Mouse (Mus musculus): Measurements from ENCODE around the gene Gabrb3. TPM values are rescaled to one million over a fixed set of nuclear protein-coding genes. Genes with fewer than 3 reads are reported as not detected.
"Not testable (repeated sequence)": the region's sequence is repeated elsewhere in the genome, so short reads cannot be mapped to it uniquely, and the experiment has no call there.

Gene Gabrb3
- polyA plus RNA-seq, 1 experiment from 2014 or later, result 0.04 TPM

DNA sequence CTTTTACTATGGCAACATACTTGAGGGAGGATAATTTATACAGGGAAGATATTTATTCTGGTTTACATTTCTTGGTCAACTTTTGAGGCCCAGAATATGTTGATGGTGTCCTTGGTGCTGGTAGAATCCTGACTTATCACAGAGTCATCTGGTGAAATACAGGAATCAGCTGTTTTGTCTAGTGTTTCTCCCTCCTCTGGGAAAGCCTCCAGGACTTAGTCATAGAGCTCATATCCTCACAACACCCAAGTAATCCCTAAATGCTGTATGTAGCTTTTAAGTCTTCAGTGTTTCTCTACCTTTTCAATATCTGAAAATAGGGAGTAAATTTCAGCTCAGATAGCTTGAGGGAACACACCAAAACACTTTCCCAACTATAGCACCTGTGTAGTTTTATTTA, 292.2 kb downstream of the Gabrb3 start:
- TF ChIP-seq CTCF (IDR thresholded peaks at IDR 0.05), result no peak
- POLR2A ChIA-PET, result no interaction called here
- in situ Hi-C loops (cut with MboI; ENCODE audit: low pct_unique_long_range_greater_than_20kb), result no loop called here

DNA sequence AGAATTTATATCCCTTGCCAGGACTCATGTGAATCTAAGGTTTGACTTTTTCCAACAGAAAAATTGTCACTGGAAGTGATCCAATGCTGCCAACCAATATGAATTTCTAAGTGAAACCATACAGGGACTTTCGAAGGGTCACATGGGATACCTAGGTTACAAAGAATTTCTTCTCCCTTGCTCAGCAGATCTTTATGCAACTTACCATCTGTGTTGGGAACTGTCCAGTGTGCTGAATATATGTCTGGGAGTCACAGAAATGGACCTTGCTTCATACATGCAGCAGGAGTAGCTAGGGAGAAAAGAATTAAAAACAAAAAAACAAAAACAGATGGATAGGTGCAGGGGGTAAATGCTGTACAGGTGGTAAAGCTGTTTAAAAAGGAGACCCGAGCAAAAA, 327.3 kb downstream of the Gabrb3 start:
- TF ChIP-seq CTCF (IDR thresholded peaks at IDR 0.05), result no peak
- no peak for DNase-seq (ENCODE audit: low read depth, low spot score)
- no peak for ATAC-seq
- in situ Hi-C loops (cut with MboI; ENCODE audit: low pct_unique_long_range_greater_than_20kb), result no loop called here
- ChIA-PET POLR2A (no interaction called here), CTCF (no interaction called here)
- H3K27me3 ChIP-seq, result no peaks in the 10 kb centered on the region

More for the DNA sequence above, 292.2 kb downstream of the Gabrb3 start:
- H3K27me3 ChIP-seq, result no peaks in the 10 kb centered on the region
- no peak for ATAC-seq
- CTCF ChIA-PET, result interaction anchor here (1.7 kb wide), 1 partner anchor 18 kb away, joined by 5 read pairs; no protein-coding TSS in a partner anchor
- DNase-seq (ENCODE audit: low read depth, low spot score), result no peak

DNA sequence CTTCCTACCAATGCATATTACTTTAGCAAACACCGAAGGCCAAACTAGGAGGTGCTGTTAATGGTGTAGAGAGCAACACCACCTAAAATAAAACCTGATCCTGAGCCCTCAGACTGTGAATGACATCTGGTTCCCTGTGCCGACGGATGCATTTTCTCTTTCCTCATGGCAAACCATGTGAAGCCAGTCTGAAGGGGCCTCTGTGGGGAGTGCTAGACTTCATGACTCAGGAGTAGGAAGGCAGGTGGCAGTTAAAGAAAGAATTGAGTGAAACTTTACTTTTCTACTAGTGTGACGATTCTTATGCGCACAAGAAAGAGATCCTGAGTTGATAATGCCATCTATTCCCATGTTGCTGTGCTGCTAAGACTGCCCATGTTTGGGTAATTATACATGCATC, 341.0 kb downstream of the Gabrb3 start:
- in situ Hi-C loops (cut with MboI; ENCODE audit: low pct_unique_long_range_greater_than_20kb), result no loop called here
- ATAC-seq (no peak), DNase-seq (ENCODE audit: low read depth, low spot score) (no peak)
- no peaks in the 10 kb centered on the region for H3K27me3 ChIP-seq
- TF ChIP-seq CTCF (IDR thresholded peaks at IDR 0.05), result no peak
- POLR2A ChIA-PET, result no interaction called here
- CTCF ChIA-PET, result no interaction called here

DNA sequence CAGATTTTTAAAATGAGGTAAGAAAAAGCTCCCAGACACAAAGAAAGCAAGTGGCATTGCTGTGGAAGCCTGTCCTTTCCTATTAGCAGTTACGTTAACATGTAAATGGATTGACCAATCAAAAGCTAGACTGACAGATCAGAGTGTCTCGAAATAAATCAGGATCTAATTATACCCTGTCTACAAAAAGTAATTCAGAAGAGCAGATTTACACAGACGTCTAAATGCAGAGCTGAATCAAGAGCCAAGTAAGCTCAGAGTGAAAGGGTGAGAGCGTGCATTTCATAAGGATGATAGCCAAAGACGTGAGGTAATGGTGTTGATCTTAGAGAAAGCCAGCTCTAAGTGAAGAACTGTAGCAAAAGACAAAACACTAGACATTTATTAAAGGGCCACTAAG, 359.3 kb downstream of the Gabrb3 start:
- ChIA-PET CTCF (no interaction called here), POLR2A (no interaction called here)
- no peak for ATAC-seq
- in situ Hi-C loops (cut with MboI; ENCODE audit: low pct_unique_long_range_greater_than_20kb), result no loop called here
- no peak for TF ChIP-seq CTCF (IDR thresholded peaks at IDR 0.05)
- no peaks in the 10 kb centered on the region for H3K27me3 ChIP-seq
- DNase-seq (ENCODE audit: low read depth, low spot score), result no peak

DNA sequence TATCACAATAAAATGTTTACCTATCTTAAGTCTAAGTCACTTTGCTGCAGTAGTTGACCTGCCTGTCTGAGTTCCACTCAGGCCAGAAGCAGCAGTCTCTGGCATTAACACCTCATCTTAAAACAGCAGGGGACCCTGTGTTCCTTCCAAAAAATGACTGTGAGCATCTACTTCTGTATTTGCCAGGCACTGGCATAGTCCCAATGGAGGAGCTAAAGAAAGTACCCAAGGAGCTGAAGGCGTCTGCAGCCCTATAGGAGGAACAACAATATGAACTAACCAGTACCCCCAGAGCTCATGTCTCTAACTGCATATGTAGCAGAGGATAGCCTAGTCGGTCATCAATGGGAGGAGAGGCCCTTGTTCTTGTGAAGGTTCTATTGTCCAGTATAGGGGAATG, 366.6 kb downstream of the Gabrb3 start:
- POLR2A ChIA-PET; ATAC-seq; DNase-seq (ENCODE audit: low read depth, low spot score); CTCF ChIA-PET; H3K27me3 ChIP-seq; in situ Hi-C loops (cut with MboI; ENCODE audit: low pct_unique_long_range_greater_than_20kb): not testable (repeated sequence)

DNA sequence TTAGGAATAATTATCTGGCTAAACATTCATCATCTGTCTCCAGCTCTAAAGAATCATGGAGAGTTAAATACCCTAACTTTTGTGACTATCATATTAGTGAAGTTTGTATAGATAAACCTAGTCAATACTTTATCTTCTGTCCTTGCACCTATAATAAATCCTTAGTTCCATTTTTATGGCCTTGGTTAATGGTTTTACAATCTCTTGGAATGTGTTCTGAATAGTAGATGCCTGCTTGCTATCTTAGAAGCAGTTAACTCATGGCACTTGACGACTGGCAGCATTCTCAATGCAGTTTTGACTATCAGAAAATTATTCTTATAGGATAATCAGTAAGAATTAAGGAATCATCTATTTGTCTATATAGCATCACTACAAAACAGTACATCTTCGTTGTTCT, 368.0 kb downstream of the Gabrb3 start:
- ChIA-PET CTCF (no interaction called here), POLR2A (no interaction called here)
- no peak for ATAC-seq
- TF ChIP-seq CTCF (IDR thresholded peaks at IDR 0.05), result no peak
- in situ Hi-C loops (cut with MboI; ENCODE audit: low pct_unique_long_range_greater_than_20kb), result no loop called here
- no peak for DNase-seq (ENCODE audit: low read depth, low spot score)
- no peaks in the 10 kb centered on the region for H3K27me3 ChIP-seq

DNA sequence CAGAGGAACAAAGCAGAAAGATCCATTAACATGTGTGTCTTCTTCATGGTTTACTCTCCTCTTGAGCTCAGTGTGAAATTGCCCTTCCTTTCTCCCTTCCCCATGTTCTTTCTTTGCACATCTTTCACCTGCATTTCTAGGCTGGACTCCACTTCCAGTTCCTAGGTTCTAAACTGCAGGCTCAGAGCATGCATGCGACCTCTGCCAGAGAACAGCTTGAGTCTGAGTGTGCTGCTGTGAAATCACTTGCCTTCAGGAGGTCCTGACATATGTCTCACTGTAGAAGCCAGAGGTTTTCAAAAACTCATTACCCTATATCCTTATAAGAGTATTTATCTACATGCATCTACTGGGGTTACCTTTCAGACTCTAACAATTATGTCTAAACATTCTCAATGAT, 383.8 kb downstream of the Gabrb3 start:
- ATAC-seq, result no peak
- in situ Hi-C loops (cut with MboI; ENCODE audit: low pct_unique_long_range_greater_than_20kb), result no loop called here
- DNase-seq (ENCODE audit: low read depth, low spot score), result no peak
- no peaks in the 10 kb centered on the region for H3K27me3 ChIP-seq
- CTCF ChIA-PET, result interaction anchor here (2.0 kb wide), 1 partner anchor 13 kb away, joined by 4 read pairs; no protein-coding TSS in a partner anchor
- no peak for TF ChIP-seq CTCF (IDR thresholded peaks at IDR 0.05)
- POLR2A ChIA-PET, result no interaction called here

DNA sequence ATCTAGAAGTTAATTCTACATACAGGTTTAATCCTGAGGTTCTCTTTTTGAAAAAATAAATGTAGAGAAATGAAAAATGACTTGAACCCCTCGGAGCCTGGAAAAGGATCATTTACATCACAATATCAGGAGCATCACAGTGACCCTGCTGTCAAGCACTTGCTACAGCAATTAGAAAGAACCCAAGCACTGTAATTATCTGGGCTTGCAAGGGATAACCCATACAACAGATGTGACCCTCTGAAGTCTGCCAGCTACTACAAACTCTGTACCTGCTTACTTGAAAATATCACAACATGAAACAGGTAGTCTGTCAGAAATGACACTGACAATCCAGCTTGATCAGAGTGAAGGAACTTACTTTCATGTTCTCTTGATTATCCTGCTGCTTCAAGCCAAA, 394.2 kb downstream of the Gabrb3 start:
- H3K27me3 ChIP-seq, result no peaks in the 10 kb centered on the region
- POLR2A ChIA-PET, result no interaction called here
- CTCF ChIA-PET, result no interaction called here
- TF ChIP-seq CTCF (IDR thresholded peaks at IDR 0.05), result no peak
- in situ Hi-C loops (cut with MboI; ENCODE audit: low pct_unique_long_range_greater_than_20kb), result no loop called here
- DNase-seq (ENCODE audit: low read depth, low spot score) (no peak), ATAC-seq (no peak)

DNA sequence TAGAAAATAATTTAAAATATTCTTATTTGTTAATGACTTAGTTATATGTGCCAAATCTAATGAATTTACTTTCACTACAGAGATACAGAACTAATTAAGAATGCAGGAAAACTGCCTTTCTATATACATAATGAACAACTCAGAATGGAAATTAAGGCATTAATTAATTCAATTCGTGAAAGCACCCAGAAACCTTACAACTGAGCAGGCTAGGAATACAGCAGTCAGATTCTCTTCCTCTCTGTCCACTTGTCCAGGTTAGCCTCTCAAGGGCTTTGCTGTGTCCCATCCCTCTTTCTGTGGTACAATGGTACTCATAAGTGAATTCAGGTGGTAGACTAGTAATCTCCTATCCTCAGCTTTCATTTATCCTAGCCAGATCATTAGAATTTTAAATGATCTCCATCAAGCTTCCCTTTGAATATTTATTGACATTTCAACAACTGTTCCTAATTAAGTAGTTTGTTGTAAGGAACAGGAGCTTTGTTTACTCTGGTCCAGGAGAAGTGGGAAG, 422.9 kb downstream of the Gabrb3 start:
- no peaks in the 10 kb centered on the region for H3K27me3 ChIP-seq
- in situ Hi-C loops (cut with MboI; ENCODE audit: low pct_unique_long_range_greater_than_20kb), result no loop called here
- ChIA-PET CTCF (no interaction called here), POLR2A (no interaction called here)
- no peak for DNase-seq (ENCODE audit: low read depth, low spot score)
- ATAC-seq, result no peak
- TF ChIP-seq CTCF (IDR thresholded peaks at IDR 0.05), result no peak

DNA sequence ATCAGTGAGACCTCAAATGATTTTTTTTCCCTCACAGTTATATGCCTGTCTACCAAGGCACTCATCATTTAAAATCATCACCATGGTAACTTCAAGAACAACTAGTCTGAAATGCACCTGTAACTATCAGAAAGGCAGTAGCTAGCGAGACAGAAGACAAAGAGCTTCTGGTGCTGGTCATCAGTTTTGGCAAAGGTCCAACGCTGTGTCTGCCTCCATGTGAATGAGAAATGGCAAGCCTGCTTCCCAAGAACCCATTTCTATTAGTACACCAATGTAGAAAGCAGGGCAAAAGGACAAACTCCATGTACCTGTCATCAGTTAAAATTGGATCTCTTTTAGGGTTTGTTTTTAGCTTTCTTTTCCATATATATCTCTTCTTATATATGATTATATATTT, 448.5 kb downstream of the Gabrb3 start:
- POLR2A ChIA-PET, result no interaction called here
- ATAC-seq (no peak), DNase-seq (ENCODE audit: low read depth, low spot score) (no peak)
- H3K27me3 ChIP-seq, result no peaks in the 10 kb centered on the region
- in situ Hi-C loops (cut with MboI; ENCODE audit: low pct_unique_long_range_greater_than_20kb), result no loop called here
- TF ChIP-seq CTCF (IDR thresholded peaks at IDR 0.05), result no peak
- CTCF ChIA-PET, result no interaction called here

Other genes starting within 250 kb of the Gabrb3 start
- not detected for gene Gabrg3, start 32.5 kb upstream of the Gabrb3 start, polyA plus RNA-seq (2021)
- gene Gabra5, start 90.4 kb downstream of the Gabrb3 start, polyA plus RNA-seq (2021), result not detected

All from Patski (cell line).